Mouse (Mus musculus) retina, postnatal 1 day (tissue): ENCODE results near the gene Mcu.

ENCODE experiments used
- DNase-seq: peaks from one replicate; pipeline ENCODE4 v3.0.0-alpha.2; 2012

Gene Mcu

GRCm38 (mm10) chr10:59424453-59424852, 192.0 kb downstream of the Mcu start:
- no peak for DNase-seq

DNA sequence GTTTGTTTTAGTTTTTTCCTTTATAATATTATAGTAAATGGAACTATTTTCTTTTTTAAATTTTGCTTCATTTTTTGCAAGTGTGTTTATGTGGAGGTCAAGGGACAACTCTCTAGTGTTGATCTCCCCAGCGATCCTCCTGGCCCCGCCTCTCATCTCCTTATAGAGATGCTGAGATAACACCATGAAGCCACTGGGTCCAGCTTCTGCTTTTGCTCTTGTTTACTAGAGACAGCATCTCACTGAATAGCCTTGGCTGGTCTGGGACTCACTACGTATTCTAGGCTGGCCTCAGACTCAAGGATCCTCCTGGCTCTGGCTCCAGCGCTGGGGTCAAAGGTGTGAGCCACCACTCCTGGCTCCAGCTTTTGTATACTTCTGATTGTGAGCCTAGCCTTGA, 197.0 kb downstream of the Mcu start:
- DNase-seq = no peak

DNA sequence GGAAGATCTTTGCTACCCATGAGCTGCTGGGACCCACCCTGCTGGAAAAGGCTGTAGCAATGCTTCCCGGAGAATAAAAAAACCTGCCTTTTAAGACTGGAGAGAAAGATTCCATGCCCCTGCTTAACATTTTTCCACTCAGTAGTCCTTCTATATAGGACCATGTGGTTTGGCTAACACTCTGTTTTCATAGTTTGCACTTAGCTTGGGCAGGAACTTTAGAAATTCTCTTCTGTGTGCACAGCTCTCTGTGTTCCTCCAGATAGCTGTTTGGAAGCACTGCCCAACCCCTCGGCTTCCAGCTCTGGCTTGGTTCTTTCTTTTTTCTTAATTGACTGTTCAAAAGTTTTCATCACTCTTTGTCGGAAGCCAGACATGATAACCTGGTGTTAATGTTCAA, 199.9 kb downstream of the Mcu start:
- no peak for DNase-seq

GRCm38 (mm10) chr10:59413711-59414110, 202.8 kb downstream of the Mcu start:
- DNase-seq = no peak

GRCm38 (mm10) chr10:59410264-59410663, 206.2 kb downstream of the Mcu start:
- DNase-seq = no peak

GRCm38 (mm10) chr10:59408499-59408898, 208.0 kb downstream of the Mcu start:
- no peak for DNase-seq

DNA sequence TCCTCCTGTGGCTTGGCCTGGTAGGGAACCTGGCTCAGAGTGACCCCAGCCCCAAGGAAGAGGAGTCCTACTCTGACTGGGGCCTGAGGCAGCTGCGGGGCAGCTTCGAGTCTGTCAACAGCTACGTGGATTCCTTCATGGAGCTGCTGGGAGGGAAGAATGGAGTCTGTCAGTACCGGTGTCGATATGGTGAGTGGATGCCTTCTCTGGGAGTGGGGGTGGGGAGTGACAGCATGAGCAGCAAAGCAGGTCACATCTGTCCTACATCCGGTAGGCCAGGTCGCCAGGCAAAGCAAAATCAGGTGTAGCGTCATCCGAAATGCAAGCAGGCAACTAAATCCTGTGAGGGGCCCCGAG, 212.7 kb downstream of the Mcu start:
- DNase-seq = peak; percentile 18

DNA sequence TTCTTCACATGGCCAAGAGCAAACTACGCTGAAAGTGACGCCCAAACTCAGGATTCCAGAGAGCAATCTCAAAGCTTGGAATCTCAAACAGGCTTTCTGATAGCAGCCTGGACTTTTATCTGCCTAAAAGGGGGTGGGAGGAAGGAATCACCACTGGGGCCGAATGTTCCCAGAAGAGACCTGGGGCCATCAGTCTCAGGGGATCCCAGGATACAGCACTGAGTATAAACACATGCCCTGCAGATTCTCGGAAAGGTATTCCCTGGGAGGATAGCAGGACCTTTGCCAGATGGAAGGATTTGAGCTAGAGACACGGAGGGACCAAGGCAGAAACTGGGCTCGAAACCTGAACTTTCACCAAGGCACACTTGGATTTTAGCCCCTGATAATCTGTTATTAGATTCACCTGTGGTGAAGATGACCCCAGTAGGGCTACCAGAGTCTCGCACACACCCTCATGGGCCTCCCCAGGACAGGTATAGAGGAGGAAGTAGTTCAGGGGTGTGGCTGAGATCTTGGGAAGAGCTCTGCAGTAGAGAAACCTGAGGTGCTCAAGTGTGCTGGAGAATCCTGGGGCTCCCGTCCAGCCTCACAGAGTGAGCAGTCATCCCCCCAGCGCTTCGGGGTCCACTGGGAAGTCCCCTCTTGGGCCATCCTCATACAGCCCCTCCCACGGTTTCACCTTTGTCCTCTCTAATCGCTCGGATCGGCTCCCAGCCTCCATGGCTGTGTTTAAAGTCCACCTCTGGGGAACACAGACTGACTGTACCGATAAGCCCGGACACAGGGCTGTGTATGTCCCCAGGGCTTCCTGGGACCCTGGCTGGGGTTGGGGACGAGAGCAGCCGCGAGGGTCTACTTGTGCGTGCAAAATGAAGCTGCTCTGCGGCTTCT, 213.3 kb downstream of the Mcu start, which contains the start of gene Pla2g12b:
Pla2g12b (plus strand) TSS at position 762 of the 894 bp plus-strand sequence.
- DNase-seq = no peak
